Mouse (Mus musculus): ENCODE results near the gene Fgfr2.

Gene Fgfr2

DNA sequence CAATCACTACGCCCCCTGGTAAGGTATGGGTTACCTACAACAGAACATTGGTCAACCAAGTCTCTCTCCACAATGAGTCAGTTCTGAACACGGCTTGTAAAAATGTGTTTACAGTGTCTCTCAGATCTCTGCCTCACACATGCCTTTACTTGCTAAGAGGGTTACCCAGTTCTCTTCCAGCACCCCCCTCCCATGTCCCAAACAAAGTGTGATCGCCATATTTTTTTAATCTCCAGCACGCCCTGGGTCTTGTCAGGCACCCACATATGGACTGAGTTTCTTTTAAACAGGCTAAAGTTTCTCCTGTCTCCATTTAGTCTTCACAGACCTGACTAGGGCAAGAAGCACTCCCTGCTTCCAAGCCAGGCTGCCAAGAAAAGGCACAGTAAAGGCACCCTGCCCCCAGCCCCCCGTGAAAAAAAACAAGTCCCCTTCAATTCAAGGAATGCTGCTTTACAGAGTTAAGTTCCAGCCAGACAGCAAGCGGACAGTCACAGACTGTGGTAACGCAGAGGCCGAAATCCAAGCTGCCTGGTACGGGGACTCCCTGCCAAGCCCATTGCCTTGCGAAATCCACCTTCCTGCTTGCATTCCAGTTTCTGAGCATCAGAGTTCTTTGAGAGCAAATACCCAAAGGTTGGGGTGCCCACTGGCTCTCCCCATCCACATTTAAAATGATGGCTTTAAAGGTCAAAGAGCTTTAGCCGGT is 2834.3 kb downstream of the Fgfr2 start:
- DNase-seq: peak; percentile 20

DNA sequence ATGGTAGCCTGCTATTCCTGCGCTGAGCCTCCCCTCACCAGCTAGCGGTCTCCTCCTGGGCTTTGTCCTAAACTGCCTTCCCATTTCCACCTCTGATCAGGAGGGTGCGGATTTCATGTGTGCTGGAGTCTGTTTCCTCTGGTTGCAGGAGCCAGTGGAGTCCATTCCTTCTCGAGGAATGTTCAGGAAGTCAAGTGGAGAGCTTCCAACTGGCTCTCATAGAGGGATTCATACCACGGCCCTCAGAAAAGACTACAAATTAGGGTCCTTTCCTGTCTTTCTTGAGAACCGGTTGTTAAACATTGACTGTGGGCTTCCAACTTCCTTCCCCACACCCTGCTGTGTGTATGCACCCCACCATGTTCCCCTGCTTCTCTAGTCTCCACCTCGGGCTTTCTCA is 2834.9 kb downstream of the Fgfr2 start:
- DNase-seq: no peak

DNA sequence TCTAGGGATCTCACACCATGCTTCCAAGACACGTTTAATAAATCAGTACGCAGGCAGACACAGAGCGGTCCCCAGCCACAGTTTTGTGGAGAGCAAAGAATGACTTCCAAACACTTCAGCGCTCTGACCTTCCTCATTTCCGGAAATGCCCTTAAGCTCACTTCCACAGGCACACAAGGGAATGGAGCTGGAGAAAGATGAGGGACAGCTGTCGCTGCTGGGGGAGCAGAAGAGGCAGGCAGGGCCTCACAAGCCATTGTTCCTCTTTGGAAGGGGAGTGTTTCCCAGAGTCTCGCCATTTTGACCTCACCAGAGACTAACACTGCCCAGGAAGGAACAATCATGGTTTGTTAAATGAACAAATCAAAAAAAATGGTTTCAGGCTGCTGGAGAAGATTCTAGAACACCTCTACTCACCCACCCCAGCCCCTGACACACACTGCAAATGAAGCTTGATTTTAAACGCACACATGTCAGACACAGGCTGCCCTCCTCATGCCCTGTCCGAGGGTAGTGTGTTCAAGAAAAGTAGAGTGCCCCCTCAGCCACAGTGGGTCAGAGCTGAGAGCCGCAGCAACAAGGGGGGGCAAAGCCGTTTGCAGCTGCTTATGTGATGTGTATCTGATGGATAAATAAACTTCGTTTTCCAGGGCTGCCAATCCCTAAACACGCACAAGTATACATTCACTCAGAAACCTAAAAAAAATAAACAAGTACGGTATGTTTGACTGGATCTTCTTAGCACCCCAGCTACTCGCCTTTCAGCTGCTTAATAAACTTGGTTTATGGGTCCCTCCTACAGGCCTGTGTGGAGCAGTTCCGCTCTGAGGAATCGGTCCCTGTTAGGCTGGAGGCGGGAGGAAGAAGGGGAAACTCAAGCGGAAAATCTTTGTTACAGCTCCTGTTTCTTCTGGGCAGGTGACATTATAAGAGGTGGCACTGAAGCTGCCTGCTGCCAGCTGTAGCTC is 2844.1 kb downstream of the Fgfr2 start:
- DNase-seq: no peak

DNA sequence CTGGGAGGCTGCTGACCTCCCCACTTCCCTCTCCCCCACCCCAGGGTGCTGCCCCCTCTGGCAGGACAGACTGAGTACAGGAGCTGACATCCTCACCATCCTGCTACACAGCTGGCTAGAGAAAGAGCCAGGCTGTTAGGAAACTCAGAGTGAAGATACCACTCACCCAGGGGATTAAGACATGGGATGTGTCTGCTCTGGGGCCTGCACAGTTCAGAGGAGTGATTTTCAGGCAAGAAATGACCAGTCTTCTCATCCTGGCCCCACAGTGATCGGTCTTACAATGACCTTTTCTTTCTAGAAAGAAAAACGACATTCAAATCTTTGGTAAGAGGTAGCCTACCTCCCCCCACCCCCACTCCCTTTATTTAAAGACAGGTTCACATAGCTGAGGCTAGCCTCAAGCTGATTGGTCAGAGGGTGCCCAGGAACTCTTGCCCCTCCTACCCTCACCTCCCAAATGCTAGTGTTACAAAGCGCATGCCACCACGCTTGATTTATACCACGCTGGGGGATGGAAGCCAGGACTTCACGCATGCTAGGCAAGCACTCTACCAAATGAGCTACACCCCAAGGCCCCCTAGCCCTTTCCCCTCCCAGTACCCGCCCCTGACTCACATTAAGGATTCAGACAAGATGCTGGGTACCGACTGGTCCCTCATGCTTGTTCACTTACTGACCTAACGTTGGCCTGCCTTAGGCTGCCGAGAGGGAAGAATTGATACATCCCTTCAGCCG is 2845.0 kb downstream of the Fgfr2 start:
- no peak for DNase-seq

DNA sequence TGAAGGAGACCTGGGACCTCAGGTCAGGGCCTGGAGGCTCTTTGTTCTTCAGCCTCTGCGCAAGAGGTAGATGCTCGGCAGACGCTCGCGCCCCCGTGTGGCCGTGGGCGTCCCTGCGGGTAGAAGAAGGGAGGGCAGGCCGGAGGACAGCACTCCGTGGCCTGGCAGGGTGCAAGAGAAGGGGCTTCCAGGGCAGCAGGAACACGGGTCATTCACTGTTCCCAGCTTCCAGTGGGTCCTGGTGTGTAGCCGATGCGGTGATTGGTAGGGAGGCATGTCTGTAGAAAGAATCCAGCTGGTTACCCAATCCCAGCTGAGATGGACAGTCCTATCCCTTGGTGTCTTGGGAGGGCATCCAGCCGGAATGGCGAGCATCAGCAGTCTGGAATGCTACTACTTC is 2849.9 kb downstream of the Fgfr2 start:
- DNase-seq: peak; percentile 69

DNA sequence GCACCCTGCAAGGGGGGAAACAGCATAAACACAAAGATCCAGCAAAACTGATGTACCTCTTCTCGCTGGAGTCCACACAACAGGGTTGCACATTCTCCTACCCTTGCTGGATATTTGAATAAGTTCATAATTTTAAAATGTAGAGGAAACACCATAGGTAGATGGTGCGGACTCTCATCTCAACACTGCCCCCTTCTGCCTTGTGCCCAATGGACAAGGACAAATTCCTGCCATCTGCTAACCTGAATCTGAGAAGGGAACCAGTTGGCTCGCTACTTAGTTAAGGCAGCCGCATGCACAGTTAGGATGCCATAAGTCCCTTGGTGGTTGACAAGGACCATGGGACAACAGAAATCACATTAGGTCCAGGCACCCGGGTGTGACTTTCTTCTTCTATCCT is 2852.3 kb downstream of the Fgfr2 start:
- no peak for DNase-seq

DNA sequence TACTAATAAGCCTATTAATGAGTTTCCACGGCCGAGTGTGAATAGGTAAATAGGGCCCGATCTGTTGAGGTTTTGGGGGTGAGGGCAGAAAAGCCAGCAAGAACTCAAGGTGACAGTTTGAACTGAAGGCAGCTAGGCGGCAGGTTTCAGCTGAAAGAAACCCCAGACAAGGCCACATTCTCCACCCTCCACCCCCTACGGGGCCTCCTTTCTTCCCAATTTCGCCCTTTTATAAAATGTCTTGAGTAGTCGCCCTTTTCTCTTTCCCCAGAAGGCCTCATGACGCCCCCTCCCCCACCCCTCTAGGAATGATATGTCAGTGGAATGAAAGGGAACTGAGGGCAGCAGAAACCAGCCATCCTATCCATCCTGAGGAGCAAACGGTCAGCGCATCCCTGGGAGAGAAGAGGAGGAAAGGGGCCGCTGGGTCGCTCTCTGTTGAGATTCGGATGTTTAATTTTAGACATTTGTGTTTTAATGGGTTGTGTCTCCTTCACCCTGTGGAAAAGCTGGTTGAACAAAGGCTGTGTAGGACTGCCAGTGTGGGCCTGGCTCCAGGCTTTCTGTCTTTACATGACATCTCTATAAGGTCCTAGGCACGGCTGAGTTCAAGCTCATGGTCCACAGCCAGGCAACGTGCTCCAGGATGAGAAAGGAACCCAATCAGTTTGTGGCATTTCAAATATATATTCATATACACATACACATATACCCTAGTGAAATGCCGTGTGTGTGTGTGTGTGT is 2853.9 kb downstream of the Fgfr2 start:
- no peak for DNase-seq

DNA sequence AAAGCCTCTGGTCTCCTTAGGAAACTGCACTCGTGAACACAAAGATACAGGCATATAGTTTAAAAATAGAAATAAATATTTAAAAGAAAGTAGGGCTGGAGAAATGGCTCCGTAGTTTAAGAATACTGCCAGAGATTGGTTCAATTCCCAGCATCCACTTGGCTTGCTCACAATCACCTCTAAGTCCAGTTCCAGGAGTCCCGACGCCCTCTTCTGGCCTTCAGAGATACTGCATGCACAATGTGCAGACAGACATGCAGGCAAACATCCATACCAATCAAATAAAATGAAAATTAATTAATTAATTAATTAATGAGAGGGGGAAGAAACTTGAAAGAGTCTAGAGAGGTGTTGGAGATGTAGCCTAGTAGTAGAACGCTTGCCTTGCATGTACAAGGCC is 2856.1 kb downstream of the Fgfr2 start:
- DNase-seq: no peak

DNA sequence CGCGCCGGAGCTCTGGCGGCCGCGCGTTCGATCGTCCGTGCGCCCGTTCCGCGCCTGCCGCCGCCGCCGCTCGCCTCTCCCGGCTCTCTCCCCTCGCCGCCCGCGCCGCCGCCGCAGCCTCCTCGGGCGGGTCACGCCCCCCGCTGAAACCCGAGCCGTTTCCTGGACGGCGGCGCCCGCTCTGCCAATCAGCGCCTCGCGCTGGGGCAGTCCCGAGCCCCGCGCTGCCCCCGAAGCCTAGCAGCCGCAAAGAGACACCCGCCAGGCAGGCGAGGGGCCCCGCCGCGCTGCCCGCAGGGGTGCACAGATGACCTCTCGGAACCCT is 2857.0 kb downstream of the Fgfr2 start:
- peak; percentile 77 for DNase-seq

DNA sequence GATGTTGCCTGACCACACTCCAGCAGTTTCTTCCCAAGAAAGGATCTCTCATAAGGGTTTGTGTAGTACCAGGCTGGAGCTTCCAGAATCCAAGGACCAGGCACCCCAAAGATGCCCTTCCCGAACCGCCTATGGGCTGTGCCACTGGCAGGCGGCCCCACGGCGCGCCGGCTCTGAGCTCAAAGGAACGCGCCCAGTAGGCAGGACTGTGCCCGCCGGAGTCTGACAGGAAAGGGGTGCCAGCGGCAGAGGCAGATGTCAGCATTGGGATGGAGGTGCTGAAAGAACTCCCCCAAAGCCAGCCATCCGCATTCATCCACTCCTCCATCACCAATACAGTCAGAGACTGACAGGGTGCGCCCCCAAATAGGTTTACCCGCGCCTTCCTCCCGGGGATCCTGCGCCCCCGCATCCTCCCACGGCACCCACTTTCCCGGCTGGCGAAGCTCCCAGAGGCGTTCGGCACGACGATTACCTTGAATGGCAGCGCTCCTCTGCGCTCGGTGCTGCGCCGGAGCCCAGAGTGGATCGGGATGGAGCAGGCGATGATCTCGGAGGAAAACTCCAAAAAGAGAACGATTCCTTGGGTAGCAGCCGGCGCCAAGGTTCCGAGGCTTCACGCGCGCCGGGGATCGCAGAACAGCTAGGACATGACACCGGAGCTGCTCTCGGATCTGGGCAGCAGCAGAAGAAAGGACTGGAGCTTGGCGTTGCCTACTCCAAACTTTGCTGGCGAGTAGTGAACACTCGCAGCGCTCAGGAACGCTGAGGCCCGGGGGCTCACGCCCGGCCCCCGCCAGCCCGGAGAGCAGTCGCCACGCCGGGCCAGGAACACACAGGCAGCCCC is 2857.6 kb downstream of the Fgfr2 start:
- no peak for DNase-seq

DNA sequence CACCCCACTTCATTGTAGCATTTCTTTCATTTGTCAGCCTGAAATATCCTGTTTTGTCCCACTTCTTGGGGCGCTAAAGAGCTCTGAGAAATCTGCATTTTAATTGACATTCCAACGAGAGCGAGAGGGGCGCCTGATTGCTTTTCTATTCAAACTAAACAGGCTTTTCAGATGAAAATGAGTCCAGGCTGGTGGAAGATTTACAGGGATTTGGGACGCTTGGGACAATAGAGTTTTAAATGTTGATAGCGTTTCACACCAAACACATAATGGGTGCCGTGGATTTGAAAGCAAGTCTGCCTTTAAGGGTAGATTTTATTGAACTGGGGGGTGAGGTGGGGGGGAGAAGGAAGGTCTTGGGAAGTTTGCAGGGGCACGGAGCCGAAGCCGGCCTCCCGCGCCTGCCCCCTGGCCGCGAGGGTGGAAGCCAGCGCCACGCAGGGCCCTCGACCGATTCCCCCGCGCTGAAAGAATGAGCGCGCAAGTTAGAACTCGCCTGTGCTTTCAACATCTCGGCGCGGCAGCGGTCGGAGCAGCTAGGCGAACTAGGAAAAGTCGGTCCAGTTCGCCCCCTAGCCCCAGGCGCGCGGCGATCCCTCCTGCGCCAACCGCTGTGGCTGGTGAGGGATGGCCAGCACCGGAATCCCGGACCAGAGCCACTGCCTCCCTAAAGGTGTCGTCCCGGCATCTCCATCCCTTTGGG is 2858.4 kb downstream of the Fgfr2 start:
- peak; percentile 49 for DNase-seq

DNA sequence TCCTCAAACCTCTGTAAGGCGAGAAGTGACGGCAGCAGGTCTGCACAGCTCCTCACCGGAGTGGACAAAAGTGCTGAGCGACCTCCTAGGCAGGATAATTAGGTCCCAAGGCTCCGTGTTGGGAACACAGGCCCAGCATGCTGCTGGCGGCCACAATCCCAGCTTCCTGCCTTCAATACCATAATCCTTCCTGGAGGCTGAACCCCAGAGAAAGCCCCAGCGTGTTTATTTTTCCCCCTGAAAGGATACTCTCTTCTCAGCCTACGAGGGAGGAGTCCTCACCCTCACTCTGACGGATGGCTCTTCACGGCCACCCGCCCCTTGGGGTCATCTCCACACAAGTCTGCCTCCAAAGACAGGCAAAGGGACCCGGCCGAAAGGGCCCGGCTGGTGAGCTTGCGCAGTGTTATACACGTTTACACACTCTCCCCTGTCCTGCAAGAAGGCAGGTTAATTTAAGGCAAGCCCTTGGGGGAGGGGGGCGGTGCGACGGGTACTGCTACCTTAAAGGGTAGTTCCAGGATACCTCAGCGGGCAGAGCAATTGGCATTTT is 2859.3 kb downstream of the Fgfr2 start:
- DNase-seq: peak; percentile 10

DNA sequence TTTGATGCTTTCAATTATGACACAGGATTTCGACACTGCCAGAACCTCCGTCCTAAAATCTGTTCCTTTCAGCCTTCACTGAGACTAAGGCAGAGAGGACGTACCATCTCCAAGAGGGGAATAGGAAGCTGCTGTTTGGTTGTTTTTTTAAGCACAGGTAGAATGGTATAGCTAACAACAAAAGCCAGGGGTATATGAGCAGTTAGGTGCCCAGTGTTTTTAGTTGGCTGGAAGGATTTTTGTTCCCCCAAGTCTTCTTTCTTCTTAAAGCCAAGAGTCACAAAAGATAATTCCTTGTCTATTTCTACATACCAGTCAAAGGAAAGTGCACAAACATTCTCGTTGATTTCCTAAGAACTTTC is 2859.9 kb downstream of the Fgfr2 start:
- no peak for DNase-seq

DNA sequence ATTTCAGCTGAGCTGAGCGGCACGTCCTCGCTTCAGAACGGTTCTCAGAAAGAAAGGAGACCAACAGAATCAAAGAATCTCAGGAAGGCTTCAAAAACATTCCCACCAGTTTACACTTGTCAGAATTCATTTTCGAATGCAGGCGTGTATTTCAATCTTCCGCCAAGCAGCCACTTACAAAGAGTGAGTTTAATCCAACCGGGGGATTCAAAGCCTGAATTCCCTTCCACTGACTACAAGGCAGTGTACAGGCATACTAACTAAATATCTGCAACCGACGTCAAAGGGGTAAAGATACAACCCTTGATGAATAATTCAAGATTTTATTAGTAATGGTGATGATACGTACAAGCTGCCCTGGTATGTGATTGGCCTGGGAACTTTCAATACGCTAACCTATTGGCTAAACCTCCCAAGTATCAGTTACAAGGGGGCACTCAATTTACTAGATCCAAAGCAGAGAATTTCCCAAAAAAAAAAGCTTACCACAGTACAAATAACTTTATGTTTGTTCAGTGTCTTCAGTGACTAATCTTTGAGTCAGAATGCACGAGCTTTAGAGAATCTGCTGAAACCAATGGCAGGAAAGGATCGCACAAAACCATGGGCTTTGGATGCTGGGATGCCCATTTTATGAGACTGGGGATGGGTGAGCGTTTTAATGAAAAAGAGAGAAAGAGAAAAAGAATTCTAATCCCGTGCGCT is 2860.5 kb downstream of the Fgfr2 start:
- DNase-seq: no peak

DNA sequence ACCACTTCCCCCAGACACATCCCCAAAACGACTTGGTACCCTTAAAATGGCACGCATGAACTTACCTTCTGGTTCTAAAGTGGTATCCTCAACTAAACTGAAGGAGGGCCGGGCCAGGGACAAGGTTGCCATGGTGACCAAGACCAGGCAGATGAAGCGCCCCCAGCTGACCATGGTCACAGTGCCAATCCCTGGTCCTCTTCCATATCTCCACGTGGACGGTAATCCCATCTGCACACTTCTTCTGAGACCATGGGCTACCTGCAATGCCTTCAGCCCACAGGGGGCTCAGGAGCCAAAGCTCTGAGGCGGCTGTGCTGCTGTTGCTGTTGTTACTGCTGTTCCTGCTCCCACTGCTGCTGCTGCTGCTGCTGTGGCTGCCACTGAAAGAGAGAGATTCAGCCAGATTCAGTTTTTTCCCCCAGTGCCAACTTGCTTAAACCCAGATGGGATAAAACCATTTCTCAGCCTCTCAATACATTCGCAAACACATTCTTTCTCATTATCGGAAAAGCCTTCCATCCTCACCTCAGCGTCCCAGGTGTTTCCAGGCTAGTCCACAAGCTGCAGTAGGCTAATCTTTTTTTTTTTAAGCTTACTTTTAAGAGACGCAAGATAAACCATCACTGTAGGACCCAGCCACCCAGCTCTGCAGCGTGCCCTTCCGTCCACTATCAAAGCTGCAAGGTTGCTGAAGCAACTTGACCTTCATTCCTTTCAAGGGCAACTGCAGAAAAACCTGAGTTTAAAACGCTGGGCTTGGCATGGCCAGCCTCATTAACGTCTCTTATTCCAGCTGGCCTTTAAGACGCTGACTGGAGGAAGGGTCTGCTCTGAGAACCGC is 2861.2 kb downstream of the Fgfr2 start:
- no peak for DNase-seq

DNA sequence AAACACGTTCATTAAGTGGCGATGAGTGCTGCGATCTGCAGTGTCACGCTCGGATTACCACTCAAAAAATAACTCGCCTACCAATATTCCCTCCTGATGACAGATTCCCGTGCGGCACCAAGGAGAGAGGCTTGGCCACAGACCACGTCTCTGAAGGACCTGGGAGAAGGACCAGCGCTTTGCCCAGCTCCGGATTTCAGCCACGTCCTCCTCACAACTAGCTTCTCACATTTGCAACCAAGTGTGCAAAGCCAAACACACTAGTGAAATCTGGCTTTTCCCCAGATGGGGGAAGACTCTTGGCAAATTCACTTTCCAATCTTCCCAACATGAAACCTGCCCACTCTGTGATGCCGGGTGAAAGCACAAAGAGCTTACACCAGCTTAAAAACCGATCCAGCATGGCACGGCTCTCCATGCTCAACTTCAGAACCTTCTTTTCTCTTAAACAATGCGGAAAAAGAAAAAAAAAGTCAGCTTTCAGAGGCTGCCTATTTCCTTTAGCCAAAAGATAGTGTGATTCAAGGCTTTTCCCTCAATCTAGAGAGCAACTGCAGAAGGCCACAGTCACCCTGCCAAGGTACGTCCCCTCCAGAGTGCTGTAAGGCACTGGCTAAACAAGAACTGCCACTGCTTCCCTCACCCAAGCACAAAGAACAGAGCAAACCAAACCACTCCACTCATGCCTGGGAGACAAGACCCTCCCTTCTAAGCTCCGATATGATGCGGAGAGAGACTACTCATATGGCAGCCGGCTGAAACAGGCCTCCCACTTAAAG is 2862.1 kb downstream of the Fgfr2 start:
- no peak for DNase-seq

DNA sequence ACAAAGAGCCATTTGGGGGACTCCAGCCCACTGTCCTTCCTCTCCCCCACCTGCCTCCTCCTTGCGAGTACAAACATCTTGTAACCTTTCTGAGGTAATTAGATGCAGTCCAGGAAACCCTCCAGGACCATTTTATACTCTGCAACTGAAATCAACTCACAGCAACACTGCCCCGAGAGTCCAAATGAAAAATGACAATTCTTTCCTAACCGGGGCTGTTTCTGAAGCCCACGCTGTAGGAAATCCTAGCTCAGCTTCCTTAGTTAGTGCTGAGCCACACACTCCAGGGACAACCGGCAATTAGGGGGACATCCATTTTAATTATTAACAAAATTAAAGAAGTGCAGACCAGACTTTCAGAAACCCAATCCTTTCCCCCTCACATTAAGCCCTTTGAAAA is 2863.1 kb downstream of the Fgfr2 start:
- DNase-seq: no peak

DNA sequence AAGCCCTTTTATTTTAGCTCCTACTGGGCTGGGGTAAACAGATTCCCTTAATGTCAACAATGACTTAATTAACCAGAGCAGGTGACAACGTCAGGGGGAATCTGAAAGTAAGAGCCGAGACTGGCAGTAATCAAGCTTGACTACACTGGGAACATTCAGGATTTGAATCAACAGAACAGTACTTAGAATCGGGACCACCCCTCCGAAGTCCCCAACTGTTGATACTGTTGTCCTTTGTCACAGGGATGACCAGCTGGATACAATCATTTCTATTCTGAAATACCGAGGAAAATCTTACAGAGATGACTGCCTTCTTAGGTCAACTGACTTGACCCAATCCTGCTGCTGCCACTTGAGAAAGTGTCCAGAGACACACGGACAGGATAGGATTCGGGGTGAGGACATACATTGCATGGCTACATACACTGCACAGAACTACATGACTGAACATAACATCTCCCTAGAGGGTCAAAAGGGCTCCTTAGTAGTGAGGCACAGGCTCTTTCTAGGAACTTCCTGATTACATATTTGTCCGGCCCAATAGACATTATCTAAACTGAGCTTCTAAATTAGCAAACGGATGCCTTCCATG is 2864.3 kb downstream of the Fgfr2 start:
- DNase-seq: no peak
